Mouse (Mus musculus) CD8-positive naive resting alpha-beta T cell, adult 2 months (primary cell): ENCODE measurements at regions not wholly inside any gene's neighbourhood (a gene's known extent, or its start where the extent isn't known, plus 50 kb on each side); places are given as distances from the start of the nearest gene placed in this dataset.

Source experiments
- DNase-seq, 2 experiments: peaks; one replicate each; pipeline ENCODE4 v3.0.0; 2022; ENCODE audit warnings: low read depth in 2 of 2, low spot score in 2 of 2

- DNase-seq, result no peak
These were observed 126.7 kb downstream of the Lmo4 start for GRCm38 (mm10) chr3:144078198-144078935.

- DNase-seq, result no peak
These were observed 135.0 kb downstream of the Lmo4 start for GRCm38 (mm10) chr3:144069979-144070540.

- no peak for DNase-seq
These were observed 138.0 kb downstream of the Lmo4 start for GRCm38 (mm10) chr3:144067016-144067415.

- DNase-seq, result no peak
These were observed 146.9 kb downstream of the Lmo4 start for GRCm38 (mm10) chr3:144058106-144058505.

- DNase-seq, result no peak
These were observed 154.7 kb downstream of the Lmo4 start for GRCm38 (mm10) chr3:144050341-144050740.

- DNase-seq, result no peak
These were observed 155.8 kb downstream of the Lmo4 start for GRCm38 (mm10) chr3:144049270-144049669.

- DNase-seq, result no peak
These were observed 160.7 kb downstream of the Lmo4 start for GRCm38 (mm10) chr3:144044366-144044765.

- no peak for DNase-seq
These were observed 163.2 kb downstream of the Lmo4 start for GRCm38 (mm10) chr3:144041788-144042187.

- DNase-seq, result no peak
These were observed 165.5 kb downstream of the Lmo4 start for GRCm38 (mm10) chr3:144039498-144039897.

GRCm38 (mm10) chr3:144029611-144030010, 175.4 kb downstream of the Lmo4 start:
- DNase-seq, result no peak

- no peak for DNase-seq
These were observed 175.9 kb downstream of the Lmo4 start for GRCm38 (mm10) chr3:144029121-144029520.

- no peak for DNase-seq
These were observed 177.7 kb downstream of the Lmo4 start for GRCm38 (mm10) chr3:144027134-144027980.

GRCm38 (mm10) chr3:144025451-144026125, 179.4 kb downstream of the Lmo4 start:
- DNase-seq, result no peak

- DNase-seq, result no peak
These were observed 180.8 kb downstream of the Lmo4 start for GRCm38 (mm10) chr3:144024216-144024615.

- no peak for DNase-seq
These were observed 182.0 kb downstream of the Lmo4 start for GRCm38 (mm10) chr3:144023058-144023457.

GRCm38 (mm10) chr3:144021969-144022368, 183.1 kb downstream of the Lmo4 start:
- DNase-seq, result no peak

GRCm38 (mm10) chr3:144020189-144020940, 184.7 kb downstream of the Lmo4 start:
- no peak for DNase-seq

- no peak for DNase-seq
These were observed 185.7 kb downstream of the Lmo4 start for GRCm38 (mm10) chr3:144019293-144019692.

GRCm38 (mm10) chr3:144018559-144018958, 186.5 kb downstream of the Lmo4 start:
- DNase-seq, result no peak

- DNase-seq, result no peak
These were observed 189.8 kb downstream of the Lmo4 start for GRCm38 (mm10) chr3:144015236-144015635.
